Mouse (Mus musculus) v-Abl transformed pro-B cells (cell line): ENCODE measurements around the gene Gpr3.

Experiments
- in situ Hi-C, 2 experiments: fragments of 400-800 bp; cut with MboI; formaldehyde crosslinking; loops; one replicate each; pipeline ENCODE4 v1.15.1; 2025; ENCODE audit not compliant: unreplicated experiment in 2 of 2

Gpr3 gene

DNA sequence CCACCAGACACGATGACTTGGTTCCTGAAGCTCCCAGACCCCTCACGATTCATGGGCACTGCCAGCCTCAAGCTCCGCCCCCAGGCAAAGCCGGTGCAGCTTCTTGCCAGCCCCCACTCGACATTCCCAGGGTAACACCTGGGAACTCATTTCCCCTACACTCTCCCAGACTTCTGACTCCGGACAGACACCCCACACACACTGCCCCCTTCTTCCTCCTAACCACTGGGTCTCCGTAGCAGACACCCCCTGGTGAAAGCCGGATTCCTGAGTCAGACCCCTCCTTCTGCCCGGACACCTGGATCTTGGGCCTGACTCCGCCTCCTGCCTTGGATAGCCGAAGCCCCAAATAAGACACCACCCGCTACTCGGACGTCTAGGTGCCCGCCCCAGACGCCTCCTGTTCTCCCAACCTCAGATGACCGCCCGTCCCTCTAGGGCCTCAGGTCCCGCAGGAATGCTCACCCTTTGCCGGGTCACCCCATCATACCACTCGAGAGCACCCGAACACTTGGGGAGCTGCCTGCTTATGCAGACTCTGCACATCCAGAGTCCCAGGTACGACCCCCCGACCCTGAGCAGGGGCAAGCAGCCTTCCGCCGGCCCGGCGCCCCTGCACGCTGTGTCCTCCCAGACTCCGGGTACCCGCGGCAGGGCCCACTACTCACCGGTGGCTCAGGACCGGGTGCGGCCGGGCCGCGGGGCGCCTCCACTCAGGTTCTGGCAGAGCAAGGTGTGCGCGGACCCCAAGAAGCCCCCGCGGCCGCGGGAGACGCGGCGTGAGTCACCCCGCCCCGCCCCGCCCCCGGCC lies at the start of gene Gpr3, which contains the start of gene Cd164l2:
Gene Gpr3 (minus strand): TSS at position 786 of the 811 bp plus-strand sequence.
Gene Cd164l2 (plus strand): TSS at position 381 of the 811 bp plus-strand sequence.
- in situ Hi-C loops, result loop anchor here (5.0 to 10.0 kb wide), 3 partner anchors 35 to 277 kb away; no protein-coding TSS in a partner anchor

DNA sequence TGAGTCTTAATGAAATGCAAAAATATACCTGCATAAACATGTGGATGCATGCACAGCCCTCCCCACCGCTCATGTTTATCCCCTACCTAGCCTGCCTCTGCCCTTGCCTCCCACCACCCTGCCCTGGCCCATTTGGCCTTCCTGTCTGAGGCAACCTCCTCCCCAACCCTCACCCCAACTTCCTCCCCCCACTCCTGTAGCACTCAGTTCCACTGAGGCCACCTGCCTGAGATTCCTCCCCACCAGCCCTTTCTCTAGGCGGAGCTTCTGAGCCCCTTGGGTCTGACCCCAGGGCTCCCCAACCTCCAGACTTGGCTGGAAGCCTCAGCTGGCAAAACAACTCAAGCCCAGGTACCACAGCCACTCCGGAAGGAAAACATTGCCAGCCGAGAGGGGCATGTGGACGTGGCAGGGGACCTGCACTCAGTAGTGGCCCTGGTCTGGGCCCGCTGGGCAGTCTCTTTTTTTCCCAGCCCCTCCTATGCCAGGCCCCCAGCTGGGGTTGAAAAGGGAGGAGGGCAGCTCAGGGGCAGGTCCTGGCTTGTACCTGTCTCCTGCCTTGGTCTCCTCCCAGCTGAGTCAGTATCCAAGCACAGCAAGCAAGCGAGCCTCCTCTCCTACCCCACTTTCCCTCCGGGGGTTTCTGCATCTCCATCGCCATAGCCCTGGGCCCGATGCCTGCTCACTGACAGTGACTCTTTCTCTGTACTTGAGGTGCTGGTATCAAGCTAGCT lies 49.5 kb upstream of the Gpr3 start:
- in situ Hi-C loops, result no loop called here

DNA sequence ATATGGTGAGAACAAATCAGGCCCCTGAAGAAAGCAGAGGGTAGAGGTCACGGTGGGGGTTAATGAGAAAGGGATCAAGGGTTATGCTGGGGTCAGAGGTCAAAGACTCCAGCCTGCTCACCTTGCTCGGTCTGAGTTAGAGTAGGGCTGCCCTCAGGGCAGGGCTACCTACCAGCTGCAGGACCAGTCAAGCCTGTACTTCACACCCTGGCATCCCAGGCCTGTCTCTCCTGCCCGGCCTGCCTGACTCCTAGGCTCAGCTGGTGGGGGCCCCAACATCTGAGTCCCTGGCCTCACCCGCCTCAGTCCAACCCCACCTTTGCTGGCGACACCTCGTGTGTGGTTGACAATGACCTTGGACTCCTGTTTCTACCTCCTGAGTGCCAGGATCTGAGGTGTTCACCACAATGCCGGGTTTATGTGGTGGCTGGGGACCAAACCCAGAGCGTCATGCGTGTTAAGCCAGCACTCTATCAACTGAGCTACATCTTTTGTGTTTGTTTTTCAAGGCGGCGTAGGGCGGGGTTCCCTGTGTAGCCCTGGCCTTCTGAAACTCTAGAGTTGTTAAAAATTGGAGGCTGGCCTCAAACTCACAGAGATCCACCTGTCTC lies 45.6 kb upstream of the Gpr3 start:
- in situ Hi-C loops, result no loop called here

DNA sequence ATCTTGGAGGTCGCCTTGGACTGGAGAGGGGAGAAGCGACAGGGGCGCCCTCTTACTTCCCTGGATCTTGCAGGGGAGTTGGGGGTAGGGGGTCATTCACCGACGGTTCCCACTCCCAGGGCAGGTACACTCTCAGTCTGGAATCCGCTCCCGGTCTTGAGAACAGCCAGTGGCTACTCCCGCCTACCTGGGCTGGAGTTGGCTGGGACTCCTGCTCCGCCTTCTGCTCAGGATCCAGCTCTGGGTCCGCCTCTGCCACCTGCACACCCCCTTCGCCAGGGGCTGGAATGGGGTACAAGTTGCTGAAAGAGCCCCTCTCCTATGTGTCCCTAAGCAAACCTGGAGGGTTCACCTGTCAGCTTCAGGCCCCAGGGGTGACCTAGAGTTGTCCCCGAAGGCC lies 44.9 kb upstream of the Gpr3 start:
- in situ Hi-C loops, result no loop called here

DNA sequence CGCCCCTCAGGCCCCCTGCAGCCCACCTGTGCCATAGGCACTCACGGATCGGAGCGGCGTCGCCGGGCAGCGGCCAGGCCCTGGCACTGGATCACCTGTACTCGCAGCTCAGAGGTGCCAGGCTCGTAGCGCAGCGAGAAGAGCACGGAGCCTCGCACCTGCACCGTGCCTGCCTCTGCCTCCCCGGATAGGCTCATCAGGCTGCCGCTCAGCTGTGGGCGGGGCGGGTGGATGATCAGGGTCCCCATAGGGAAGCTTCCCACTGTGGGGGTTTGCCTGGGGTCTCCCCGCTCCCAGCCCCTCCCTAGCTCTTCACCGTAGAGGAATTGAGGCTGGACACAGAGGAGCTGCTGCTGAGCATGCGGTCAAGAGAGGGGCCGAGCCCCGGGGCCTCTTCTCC lies 44.5 kb upstream of the Gpr3 start:
- in situ Hi-C loops, result no loop called here

DNA sequence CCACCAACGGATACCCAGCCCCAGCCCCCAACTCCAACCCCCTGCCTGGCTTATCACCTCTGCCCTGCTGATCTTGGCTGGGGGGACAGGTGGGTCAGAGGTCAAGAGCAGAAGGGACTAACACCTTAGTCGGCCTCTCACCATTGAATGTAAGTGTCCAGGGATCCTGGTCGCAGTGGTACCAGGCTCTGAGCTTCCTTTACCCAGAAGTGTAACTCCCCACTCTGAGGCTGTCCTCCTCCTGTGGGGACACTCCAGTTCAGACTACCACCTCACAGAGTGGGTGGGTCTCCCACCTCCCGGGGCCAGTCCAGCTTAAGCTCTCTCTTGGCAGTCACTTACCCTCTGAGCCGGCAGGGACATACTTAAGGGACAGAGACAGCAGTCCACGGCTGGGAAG lies 43.1 kb upstream of the Gpr3 start:
- in situ Hi-C loops, result no loop called here

DNA sequence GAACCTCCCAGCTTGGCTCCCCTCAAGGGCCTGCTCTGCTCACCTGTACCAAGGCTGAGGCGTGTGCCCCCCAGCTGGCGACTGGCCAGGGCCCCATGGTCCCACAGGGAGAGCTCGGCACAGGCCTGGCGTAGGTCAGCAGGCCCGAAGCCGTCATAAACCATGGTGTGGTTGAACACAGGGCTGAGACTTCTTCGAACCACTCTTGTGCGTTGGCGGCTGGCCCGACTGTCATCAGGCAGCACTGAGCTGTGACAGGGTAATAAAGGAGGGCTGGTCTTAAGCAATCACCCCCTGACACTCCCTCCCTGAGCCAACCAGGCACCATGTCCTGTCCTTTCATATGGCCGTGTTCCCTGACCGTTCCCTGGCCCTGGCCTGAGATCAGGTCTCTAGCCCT lies 41.1 kb upstream of the Gpr3 start:
- in situ Hi-C loops, result loop anchor here in 1 of 2 experiments (5.0 kb wide), 1 partner anchor 36 kb away; no protein-coding TSS in a partner anchor

DNA sequence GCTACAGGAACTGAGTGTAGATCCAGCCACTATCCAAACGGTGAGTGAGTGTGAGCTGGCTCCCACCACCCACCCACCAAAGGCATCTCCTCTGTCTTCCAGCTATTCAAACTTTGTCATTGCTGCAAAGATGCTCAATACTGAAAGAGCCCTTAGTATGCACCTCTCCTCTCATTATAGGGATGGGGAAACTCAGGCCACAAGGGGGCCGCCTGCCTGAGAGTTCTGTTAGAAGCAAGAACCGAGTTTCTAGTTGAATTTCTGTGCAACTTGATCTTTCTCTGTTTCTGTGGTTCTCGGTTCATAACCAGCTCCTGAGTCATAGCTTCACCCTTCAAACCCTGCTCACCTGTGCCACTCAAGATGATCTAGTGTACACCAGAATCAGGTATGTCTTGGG lies 39.8 kb upstream of the Gpr3 start:
- in situ Hi-C loops, result loop anchor here in 1 of 2 experiments (5.0 kb wide), 1 partner anchor 35 kb away; no protein-coding TSS in a partner anchor

DNA sequence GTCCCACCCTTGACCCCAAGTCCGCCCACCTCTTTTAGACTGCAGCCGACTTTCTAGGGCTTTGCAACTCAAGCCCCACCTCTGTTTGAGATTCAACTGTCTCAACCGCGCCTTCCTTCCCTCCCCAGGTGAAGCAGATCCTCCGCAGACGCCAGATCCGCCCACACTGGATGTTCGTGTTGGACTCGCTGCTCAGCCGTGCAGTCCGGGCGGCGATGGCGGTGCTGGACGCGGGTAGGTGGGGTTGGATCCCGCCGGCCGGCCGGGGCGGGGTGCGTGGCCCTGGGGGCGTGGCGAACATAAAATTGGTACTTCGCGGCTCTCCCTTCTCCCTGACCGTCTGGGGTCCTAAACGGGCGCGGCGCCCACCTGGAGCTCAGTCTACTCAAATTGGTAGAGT lies 38.9 kb upstream of the Gpr3 start:
- in situ Hi-C loops, result loop anchor here in 1 of 2 experiments (5.0 kb wide), 1 partner anchor 34 kb away; no protein-coding TSS in a partner anchor

DNA sequence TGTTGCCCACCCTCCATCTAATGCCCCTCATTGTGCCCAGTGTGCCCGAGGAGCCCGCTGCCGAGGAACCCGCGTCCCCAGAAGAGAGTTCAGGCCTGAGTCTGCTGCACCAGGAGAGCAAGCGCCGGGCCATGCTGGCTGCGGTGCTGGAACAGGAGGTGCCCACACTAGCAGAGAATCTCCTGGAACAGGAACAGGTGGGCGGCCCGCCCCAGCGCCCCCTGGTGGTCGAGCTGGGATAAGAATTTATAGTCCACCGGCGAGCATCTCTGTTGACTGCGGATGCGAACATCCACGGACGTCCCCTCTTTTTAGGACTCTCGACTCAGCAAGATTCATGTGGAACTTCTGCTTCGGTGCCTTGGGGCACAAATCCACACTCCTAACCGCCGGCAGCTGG lies 38.3 kb upstream of the Gpr3 start:
- in situ Hi-C loops, result loop anchor here in 1 of 2 experiments (5.0 kb wide), 1 partner anchor 33 kb away; no protein-coding TSS in a partner anchor

DNA sequence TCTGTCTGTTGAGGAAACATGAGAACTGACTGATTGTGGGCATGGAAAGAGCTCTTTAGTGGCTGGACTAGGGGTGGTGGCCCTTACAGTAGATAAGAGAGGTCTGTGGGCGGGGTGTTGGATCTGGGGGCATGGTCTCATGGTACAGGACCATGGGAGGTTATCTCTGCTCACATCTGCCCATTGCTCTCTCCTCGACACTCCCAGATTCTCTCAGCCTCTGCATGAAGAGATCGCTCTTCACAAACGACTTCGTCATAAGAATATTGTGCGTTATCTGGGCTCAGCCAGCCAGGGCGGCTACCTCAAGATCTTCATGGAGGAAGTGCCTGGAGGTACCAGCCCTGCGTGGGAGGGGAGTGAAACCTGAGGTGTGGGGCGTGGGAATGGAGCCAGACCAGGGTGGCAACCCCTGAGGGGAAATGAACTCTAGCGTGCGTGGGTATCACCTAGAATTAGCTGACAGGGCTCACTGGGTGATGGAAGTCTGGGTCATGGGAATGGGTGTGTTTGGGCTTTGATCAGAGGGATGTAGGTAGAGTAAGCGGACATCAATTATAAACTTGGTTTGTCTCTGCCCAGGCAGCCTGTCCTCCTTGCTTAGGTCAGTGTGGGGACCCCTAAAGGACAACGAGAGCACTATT lies 35.6 kb upstream of the Gpr3 start:
- in situ Hi-C loops, result loop anchor here in 1 of 2 experiments (5.0 kb wide), 1 partner anchor 36 kb away; the partner anchor contains the start of genes Cd164l2 and Gpr3

DNA sequence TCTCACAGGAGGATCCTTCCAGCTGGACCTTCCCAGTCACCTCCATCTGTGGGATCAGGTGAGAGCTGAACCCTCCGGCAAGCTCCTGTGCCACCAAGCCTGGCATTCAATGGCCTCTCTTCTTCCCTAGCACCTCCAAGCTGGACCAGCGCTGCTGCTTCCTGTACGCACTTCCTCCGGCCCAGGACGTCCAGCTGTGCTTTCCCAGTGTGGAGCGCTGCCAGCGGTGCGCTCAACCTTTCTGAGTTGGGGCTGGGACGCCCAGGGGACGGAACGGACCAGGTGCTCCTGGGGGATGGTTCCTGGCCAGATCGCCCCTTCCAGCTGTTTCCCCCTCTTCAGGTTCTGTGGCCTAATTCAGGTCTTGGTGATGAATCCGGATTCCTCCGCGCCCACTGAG lies 34.7 kb upstream of the Gpr3 start:
- in situ Hi-C loops, result loop anchor here in 1 of 2 experiments (5.0 kb wide), 1 partner anchor 35 kb away; the partner anchor contains the start of genes Cd164l2 and Gpr3

DNA sequence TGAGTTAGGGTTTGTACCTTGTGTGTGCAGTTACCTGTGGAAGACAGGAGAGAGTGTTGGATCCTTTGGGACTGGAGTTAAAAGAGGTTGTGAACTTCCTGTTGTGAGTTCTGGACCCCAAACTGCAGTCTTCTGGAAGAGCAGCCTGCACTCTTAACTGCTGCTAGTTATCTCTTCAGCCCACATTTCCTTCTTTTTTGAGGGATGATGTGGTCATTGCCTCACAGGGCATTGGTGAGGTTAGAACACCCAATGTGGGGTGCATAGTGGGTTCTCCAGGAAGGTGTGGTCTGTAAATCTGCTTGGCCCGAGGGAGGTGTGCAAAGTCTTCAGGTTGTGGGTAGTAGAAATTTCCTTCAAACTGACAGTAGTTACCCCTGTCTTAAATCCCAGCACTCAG lies 32.0 kb upstream of the Gpr3 start:
- in situ Hi-C loops, result no loop called here

DNA sequence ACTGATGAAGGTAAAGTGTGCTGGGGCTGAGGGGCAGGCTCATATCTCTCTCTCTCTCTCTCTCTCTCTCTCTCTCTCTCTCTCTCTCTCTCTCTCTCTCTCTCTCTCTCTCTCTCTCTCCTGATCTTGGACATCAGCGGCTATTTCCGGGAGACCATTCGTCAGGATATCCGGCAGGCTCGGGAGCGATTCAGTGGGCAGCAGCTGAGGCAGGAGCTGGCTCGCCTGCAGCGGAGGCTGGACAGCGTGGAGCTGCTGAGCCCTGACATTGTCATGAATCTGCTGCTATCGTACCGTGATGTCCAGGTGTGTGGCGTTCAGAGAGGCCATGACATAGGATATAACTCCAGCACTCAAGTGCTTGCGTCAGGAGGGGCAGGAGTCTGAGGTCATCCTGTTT lies 31.2 kb upstream of the Gpr3 start:
- in situ Hi-C loops, result no loop called here

DNA sequence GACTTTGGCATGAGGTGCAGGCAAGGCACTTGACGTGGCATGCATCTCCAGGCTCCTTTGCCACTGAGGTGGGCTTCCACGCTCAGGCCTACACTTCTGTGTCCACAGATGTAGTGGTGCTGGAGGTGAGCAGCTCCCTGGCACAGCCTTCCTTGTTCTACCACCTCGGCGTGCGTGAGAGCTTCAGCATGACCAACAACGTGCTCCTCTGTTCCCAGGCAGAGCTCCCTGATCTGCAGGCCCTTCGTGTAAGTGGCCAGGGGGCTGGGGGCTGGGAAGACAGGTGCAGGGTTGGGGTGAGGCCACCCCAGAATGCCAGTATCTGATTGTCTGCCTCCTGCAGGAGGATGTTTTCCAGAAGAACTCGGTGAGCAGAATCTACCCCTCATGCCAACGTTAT lies 30.4 kb upstream of the Gpr3 start:
- in situ Hi-C loops, result no loop called here

DNA sequence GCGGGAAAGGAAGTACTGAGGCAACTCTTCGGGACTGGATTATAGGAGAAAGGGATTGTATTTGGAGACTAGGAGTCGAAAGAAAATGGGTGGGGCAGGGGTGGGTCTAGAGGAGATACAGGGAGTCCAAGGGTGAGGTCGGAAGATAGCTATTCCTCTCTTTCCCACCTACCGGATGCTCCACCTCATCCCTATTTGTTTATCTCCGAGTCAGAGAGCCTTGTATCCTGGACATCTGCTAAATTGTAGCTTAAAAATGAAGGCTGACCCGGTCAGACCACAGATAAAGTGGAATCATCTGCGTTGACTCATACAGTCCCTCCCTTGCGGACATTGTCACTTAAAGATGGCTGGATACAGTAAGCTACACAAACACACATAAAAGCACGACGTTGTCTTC lies 29.6 kb upstream of the Gpr3 start:
- in situ Hi-C loops, result no loop called here

DNA sequence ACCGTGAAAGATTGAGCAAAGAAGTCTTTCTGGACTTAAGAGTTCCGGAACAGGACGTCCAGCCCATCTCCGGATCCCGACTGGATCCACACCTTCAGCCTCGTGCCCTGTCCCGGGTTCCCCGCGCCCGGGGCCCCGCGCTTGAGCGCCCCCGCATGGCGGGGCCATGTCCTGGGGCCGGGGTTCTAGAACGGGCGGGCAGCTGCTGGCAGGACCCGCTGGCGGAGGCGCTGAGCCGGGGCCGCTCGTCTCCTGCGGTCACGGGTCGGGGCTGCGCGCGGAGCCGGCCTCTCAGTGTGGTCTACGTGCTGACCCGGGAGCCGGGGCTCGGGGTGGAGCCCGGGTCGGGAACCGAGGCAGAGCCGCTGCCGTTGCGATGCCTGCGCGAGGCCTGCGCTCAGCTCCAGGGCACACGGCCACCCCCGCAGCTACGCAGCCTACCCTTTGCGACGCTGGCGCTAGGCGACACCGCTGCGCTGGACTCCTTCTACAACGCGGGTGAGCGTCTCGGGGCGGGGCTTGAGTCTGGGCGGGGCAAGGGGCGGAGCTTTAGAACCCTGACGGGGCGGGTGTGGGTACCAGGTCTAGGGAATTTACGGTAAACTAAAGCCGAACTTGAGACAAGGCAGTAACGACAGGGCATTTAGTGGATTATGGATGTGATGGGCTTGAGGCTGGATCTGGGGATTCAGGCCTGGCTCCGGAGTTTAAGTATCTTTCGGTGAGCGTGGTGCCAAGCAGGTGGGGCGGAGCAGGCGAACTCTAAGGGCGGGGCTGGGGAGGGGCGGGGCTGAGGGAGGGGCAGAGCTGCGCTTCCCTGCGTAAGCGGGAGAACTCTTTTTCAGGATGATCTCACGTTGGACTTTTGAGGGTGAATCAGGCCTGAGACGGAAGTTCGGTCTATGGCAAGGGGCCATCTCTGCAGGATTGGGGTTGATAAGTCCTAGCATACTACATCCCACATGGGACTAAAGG lies 28.9 kb upstream of the Gpr3 start:
- in situ Hi-C loops, result no loop called here

DNA sequence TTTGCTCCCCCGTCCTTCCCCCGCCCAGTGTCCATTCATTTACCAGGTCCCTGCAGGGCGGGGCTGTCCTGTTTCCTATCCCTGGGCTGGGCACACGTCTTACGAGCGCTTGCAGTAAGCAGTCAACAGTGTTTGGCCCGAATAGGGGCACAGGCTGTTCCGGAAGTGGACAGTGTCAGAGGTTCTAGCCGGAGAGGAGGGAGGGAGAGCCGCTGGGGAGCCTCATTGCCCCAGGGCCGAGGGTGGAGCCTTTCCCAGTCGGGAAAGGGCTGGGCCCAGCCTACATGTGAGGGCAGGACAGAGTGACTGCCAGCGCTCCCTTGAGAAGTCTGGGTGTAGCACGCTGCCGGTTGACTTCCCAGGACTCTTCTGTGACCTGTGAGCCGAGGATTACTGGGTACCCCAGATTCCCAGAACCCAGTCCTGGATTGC lies 28.2 kb upstream of the Gpr3 start, which contains the start of gene Map3k6:
Gene Map3k6 (plus strand): TSS at position 329 of the 432 bp plus-strand sequence.
- in situ Hi-C loops, result no loop called here

DNA sequence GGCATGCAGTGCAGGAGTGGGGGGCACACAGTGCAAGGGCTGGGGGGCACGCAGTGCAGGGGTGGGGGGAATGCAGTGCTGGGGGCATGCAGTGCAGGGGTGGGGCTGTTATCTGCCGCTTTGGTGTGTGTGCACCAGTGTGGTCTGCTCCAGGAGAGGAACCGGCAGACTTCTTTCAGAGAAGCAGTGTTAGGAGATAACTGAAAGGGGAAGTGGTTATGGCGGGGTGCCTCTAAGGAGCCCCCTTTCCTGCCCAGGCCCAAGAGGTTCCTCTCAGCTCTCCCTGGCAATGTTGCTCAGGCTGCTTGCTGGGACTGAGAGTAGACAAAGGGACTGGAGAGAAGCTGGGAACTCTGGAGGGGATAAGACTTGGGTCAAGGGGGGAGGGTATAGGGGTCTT lies 25.6 kb upstream of the Gpr3 start:
- in situ Hi-C loops, result no loop called here
